Mouse (Mus musculus): ENCODE results near the gene Enox1.

GRCm38 (mm10) chr14:77248426-77248825 is 91.9 kb downstream of the Enox1 start:
- TF ChIP-seq TCF3 (IDR thresholded peaks at IDR 0.05; ENCODE audit: insufficient read length, low read depth) = no peak
- no peak for TF ChIP-seq MAX (IDR thresholded peaks at IDR 0.05; ENCODE audit: low read depth)
- TF ChIP-seq POLR2AphosphoS2 (IDR thresholded peaks at IDR 0.05; ENCODE audit: insufficient read length, low read depth) = no peak
- no peak for TF ChIP-seq POLR2A (IDR thresholded peaks at IDR 0.05; ENCODE audit: insufficient read length, low read depth)
- TF ChIP-seq USF1 (IDR thresholded peaks at IDR 0.05; ENCODE audit: low read depth) = no peak
- no peak for TF ChIP-seq E2F4 (IDR thresholded peaks at IDR 0.05; ENCODE audit: insufficient read depth)
- TF ChIP-seq TCF12 (IDR thresholded peaks at IDR 0.05; ENCODE audit: insufficient read depth, poor library complexity, severe bottlenecking) = no peak
- no peak for TF ChIP-seq REST (IDR thresholded peaks at IDR 0.05; ENCODE audit: insufficient read depth, insufficient read length)
- no peak for TF ChIP-seq MYOG (IDR thresholded peaks at IDR 0.05; ENCODE audit: control insufficient read depth in 1 of 3, insufficient read depth in 1 of 3, insufficient read length in 2 of 3, low read depth in 2 of 3)

Data from myocyte (in vitro differentiated cells).